Mouse (Mus musculus): Measurements from ENCODE around the gene Sprr4. TPM values are rescaled to one million over a fixed set of nuclear protein-coding genes. Genes with fewer than 3 reads are reported as not detected.

Gene Sprr4
- polyA plus RNA-seq, 1 experiment from 2014 or later, result not detected

DNA sequence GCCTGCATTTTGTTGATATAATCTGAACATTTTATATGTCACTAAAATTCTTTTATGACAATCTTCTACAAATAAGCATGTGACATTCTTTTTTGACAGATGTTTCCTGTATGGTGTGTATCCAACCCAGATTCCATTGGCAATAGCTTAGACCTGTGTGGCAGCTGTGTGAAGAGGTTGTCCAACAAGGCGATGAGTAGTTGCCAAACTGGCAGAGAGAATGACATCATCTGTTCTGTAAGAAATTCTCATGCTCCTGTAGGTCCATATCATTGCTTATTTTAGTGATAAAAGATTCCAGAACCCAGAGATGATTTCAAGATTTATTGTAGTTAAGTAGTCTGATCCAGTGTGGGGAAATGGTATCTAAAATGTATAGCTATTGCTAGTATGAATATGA is 33.7 kb downstream of the Sprr4 start:
- Histone ChIP-seq H3K4me1 (replicated peaks) (no peaks in the 10 kb centered on the region), H3K4me2 (no peak overlapping the region), H3K9ac (replicated peaks) (no peak overlapping the region), H3K27me3 (no peaks in the 10 kb centered on the region), H3K9me3 (no peaks in the 10 kb centered on the region), H3K36me3 (no peaks in the 10 kb centered on the region), H3K4me3 (replicated peaks) (no peak overlapping the region), H3K27ac (no peak overlapping the region)
- WGBS, result 88% methylated on average over 1 of the region's 1 CpGs
- no peak for ATAC-seq (ENCODE audit: insufficient number of reproducible peaks, insufficient read depth, low FRiP score, low TSS enrichment, low read depth)

DNA sequence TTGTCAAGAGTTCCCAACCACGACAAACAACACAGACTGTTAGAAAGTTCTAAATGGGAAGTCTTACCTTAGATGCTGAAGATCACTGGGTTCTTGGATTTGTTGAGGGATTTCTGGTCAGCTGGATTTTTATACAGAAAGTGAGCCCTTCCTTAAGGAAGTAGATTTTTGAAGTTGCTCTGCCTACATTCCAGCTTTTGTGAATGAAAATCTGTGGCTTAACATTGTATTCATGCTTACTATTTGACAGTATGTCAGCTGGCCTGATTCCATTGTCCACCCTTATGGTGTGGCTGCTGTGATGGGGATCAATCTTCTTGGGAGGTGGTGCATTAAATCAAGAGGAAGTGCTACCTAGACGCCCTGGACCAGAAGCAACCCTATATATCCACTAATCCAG is 41.7 kb downstream of the Sprr4 start, which contains the start of gene Sprr3:
Sprr3 (minus strand) TSS at position 101 of the 400 bp plus-strand sequence.
- no peak for ATAC-seq (ENCODE audit: insufficient number of reproducible peaks, insufficient read depth, low FRiP score, low TSS enrichment, low read depth)
- Histone ChIP-seq H3K27ac (no peak within 1 kb of the TSS), H3K4me2 (no peak within 1 kb of the TSS), H3K36me3 (no peaks in the 10 kb centered on the region), H3K27me3 (no peaks in the 10 kb centered on the region), H3K9ac (replicated peaks) (no peak within 1 kb of the TSS), H3K9me3 (no peaks in the 10 kb centered on the region), H3K4me3 (replicated peaks) (no peak within 1 kb of the TSS), H3K4me1 (replicated peaks) (no peaks in the 10 kb centered on the region)
- 71% methylated on average over 2 of the region's 2 CpGs for WGBS

DNA sequence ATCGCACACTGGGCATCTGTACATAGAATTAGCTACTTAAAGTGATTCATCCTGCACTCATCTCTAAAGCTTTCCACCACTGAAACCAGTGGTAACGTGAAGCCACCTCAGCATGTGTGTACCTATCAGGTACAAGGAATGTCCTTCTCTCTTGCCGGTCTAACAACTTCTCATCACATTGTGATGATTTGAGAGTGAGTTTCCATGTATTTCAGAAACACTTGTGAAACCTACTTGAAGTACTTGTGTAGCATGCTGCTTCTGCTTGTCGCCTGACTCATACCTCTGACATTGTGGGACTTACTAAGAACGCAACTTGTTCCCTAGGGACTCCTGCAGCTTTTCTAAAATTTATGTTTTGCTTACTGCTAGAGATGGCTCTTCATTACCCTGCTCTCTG is 45.1 kb downstream of the Sprr4 start:
- H3K36me3 ChIP-seq, result no peaks in the 10 kb centered on the region
- H3K27me3 ChIP-seq, result no peaks in the 10 kb centered on the region
- no peak overlapping the region for H3K4me3 ChIP-seq (replicated peaks)
- no peak overlapping the region for H3K9ac ChIP-seq (replicated peaks)
- ATAC-seq (ENCODE audit: insufficient number of reproducible peaks, insufficient read depth, low FRiP score, low TSS enrichment, low read depth), result no peak
- H3K27ac ChIP-seq, result no peak overlapping the region
- WGBS, result 90% methylated on average over 5 of the region's 5 CpGs
- H3K4me1 ChIP-seq (replicated peaks), result no peaks in the 10 kb centered on the region
- H3K4me2 ChIP-seq, result no peak overlapping the region
- H3K9me3 ChIP-seq, result no peaks in the 10 kb centered on the region

Other genes starting within 250 kb of the Sprr4 start
- not detected in 2 replicates for gene Sprr2a3, start 215.1 kb downstream of the Sprr4 start, polyA plus RNA-seq (2016; fragmentation: Nextera tagmentation; extraction: Ambion mirVana)
- not detected in 2 replicates for gene Sprr2b, start 183.9 kb downstream of the Sprr4 start, polyA plus RNA-seq (2016; fragmentation: Nextera tagmentation; extraction: Ambion mirVana)
- gene Sprr2d, start 161.4 kb downstream of the Sprr4 start, polyA plus RNA-seq (2016; fragmentation: Nextera tagmentation; extraction: Ambion mirVana), result not detected in 2 replicates
- not detected in 2 replicates for gene Sprr2e, start 148.3 kb downstream of the Sprr4 start, polyA plus RNA-seq (2016; fragmentation: Nextera tagmentation; extraction: Ambion mirVana)
- gene Sprr2f, start 135.3 kb downstream of the Sprr4 start, polyA plus RNA-seq (2016; fragmentation: Nextera tagmentation; extraction: Ambion mirVana), result not detected in 2 replicates
- not detected in 2 replicates for gene Sprr2h, start 114.8 kb downstream of the Sprr4 start, polyA plus RNA-seq (2016; fragmentation: Nextera tagmentation; extraction: Ambion mirVana)
- not detected in 2 replicates for gene Sprr2i, start 92.5 kb downstream of the Sprr4 start, polyA plus RNA-seq (2016; fragmentation: Nextera tagmentation; extraction: Ambion mirVana)
- gene Sprr2j-ps, start 82.4 kb downstream of the Sprr4 start, polyA plus RNA-seq (2016; fragmentation: Nextera tagmentation; extraction: Ambion mirVana), result not detected in 2 replicates
- gene Gm9774, start 71.1 kb downstream of the Sprr4 start, polyA plus RNA-seq (2016; fragmentation: Nextera tagmentation; extraction: Ambion mirVana), result 6.4 and 7.6 TPM in 2 replicates
- gene Sprr2k, start 67.9 kb downstream of the Sprr4 start, polyA plus RNA-seq (2016; fragmentation: Nextera tagmentation; extraction: Ambion mirVana), result not detected in 2 replicates
- gene Sprr1b, start 61.7 kb downstream of the Sprr4 start, polyA plus RNA-seq (2016; fragmentation: Nextera tagmentation; extraction: Ambion mirVana), result not detected in 2 replicates
- not detected in 2 replicates for gene Sprr3, start 41.8 kb downstream of the Sprr4 start, polyA plus RNA-seq (2016; fragmentation: Nextera tagmentation; extraction: Ambion mirVana)
- not detected in 2 replicates for gene Sprr1a, start 14.6 kb downstream of the Sprr4 start, polyA plus RNA-seq (2016; fragmentation: Nextera tagmentation; extraction: Ambion mirVana)
- gene 2310046K23Rik, start 34.0 kb upstream of the Sprr4 start, polyA plus RNA-seq (2016; fragmentation: Nextera tagmentation; extraction: Ambion mirVana), result not detected in 2 replicates
- gene Ivl, start 73.2 kb upstream of the Sprr4 start, polyA plus RNA-seq (2016; fragmentation: Nextera tagmentation; extraction: Ambion mirVana), result 0.18 TPM in 1 of 2 replicates, not detected in the other
- not detected in 2 replicates for gene Smcp, start 88.5 kb upstream of the Sprr4 start, polyA plus RNA-seq (2016; fragmentation: Nextera tagmentation; extraction: Ambion mirVana)
- gene 2210017I01Rik, start 107.0 kb upstream of the Sprr4 start, polyA plus RNA-seq (2016; fragmentation: Nextera tagmentation; extraction: Ambion mirVana), result not detected in 2 replicates
- gene Lce6a, start 121.2 kb upstream of the Sprr4 start, polyA plus RNA-seq (2016; fragmentation: Nextera tagmentation; extraction: Ambion mirVana), result not detected in 2 replicates
- not detected in 2 replicates for gene Lce1a1, start 147.8 kb upstream of the Sprr4 start, polyA plus RNA-seq (2016; fragmentation: Nextera tagmentation; extraction: Ambion mirVana)
- gene Lce1b, start 156.4 kb upstream of the Sprr4 start, polyA plus RNA-seq (2016; fragmentation: Nextera tagmentation; extraction: Ambion mirVana), result not detected in 2 replicates
- gene Lce1a2, start 169.8 kb upstream of the Sprr4 start, polyA plus RNA-seq (2016; fragmentation: Nextera tagmentation; extraction: Ambion mirVana), result not detected in 2 replicates
- gene Lce1c, start 178.8 kb upstream of the Sprr4 start, polyA plus RNA-seq (2016; fragmentation: Nextera tagmentation; extraction: Ambion mirVana), result not detected in 2 replicates
- not detected in 2 replicates for gene Lce1d, start 186.7 kb upstream of the Sprr4 start, polyA plus RNA-seq (2016; fragmentation: Nextera tagmentation; extraction: Ambion mirVana)
- gene Lce1e, start 208.6 kb upstream of the Sprr4 start, polyA plus RNA-seq (2016; fragmentation: Nextera tagmentation; extraction: Ambion mirVana), result not detected in 2 replicates
- gene Lce1f, start 219.9 kb upstream of the Sprr4 start, polyA plus RNA-seq (2016; fragmentation: Nextera tagmentation; extraction: Ambion mirVana), result not detected in 2 replicates
- gene Gm38119, start 238.6 kb upstream of the Sprr4 start, polyA plus RNA-seq (2016; fragmentation: Nextera tagmentation; extraction: Ambion mirVana), result not detected in 2 replicates

Measured in limb, embryonic 12.5 days (tissue).